Mouse (Mus musculus): ENCODE measurements around the gene Mpped2. TPM values are rescaled to one million over a fixed set of nuclear protein-coding genes. Genes with fewer than 3 reads are reported as not detected.

Gene Mpped2
- total RNA-seq, 1 experiment from 2014 or later = not detected

DNA sequence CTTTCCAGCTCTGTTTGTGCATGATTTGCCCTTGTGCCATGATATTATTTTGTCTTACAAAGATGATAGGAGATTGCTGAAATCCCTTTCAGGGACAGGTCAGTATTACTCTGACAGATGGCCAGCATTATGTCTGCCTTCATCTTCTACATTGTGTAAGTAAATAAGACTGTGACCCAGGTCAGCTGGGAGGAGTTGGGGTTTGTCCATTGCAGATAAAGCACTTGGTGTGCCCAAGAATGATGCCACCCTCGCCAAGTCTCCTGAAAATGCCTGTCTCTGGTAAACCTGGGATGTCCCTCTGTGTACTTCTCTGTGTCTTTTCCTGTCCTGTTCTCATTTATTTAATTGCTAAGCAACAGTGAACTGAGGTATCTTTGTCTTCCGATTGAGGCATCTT lies 177.8 kb downstream of the Mpped2 start:
- no peak for ATAC-seq (ENCODE audit: extremely low read depth, insufficient number of reproducible peaks, low FRiP score, poor library complexity, severe bottlenecking)

DNA sequence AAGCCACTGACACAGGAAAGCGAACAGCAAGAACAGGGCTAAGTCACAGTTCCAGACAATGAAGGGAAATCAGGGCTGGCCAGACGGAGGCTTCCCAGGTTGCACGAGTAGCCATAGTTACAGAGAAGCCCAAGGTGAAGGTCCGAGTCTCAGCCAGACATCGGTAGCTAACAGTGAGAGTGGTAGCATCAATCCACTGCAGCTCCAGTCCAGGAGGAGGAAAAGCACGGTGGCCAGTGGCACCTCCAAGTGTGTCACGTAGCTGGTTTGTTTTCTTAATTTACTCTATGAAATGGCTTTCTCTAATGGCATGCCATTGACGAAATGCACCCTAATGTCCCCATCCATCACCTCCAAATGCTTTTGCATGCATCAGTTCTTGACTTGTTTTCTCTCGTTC lies 180.1 kb downstream of the Mpped2 start:
- no peak for ATAC-seq (ENCODE audit: extremely low read depth, insufficient number of reproducible peaks, low FRiP score, poor library complexity, severe bottlenecking)

DNA sequence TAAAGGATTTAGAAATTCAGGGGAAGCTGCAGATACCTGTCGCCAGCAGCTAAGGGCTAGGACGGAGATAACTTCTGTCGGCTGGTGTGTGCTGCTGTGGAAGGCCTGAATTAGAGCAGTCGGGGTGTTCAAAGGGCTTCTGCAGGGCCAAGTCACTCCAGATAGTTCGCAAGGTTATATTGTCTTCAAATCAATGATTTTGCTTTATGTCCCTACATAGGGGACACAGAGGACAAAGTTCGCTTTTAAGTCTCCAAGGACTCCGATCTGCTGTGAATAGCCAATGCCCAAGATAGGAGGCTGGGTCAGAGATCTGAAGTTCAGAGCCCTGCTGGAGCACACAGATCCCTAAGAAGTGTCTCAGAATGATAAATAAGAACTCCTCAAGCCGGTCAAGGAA lies 190.3 kb downstream of the Mpped2 start:
- no peak for ATAC-seq (ENCODE audit: extremely low read depth, insufficient number of reproducible peaks, low FRiP score, poor library complexity, severe bottlenecking)

DNA sequence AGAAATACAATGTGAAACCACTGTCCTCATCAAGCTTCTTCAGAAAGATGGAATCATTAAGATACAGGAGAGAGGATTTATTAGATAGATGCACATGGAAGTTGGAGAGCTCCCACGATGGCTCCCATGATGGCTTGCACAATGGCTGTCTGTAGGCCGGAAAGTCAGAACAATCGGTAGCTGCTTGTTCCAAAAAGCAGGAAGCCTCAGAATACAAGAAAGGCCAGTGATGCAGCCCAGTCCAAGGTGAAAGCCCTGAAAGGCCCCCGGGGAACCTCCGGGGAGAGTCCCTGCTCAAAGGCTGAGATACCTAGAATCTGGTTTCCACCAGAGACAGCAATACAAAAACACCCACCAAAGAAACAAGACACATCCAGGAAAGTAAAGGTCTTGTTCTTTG lies 195.1 kb downstream of the Mpped2 start:
- no peak for ATAC-seq (ENCODE audit: extremely low read depth, insufficient number of reproducible peaks, low FRiP score, poor library complexity, severe bottlenecking)

DNA sequence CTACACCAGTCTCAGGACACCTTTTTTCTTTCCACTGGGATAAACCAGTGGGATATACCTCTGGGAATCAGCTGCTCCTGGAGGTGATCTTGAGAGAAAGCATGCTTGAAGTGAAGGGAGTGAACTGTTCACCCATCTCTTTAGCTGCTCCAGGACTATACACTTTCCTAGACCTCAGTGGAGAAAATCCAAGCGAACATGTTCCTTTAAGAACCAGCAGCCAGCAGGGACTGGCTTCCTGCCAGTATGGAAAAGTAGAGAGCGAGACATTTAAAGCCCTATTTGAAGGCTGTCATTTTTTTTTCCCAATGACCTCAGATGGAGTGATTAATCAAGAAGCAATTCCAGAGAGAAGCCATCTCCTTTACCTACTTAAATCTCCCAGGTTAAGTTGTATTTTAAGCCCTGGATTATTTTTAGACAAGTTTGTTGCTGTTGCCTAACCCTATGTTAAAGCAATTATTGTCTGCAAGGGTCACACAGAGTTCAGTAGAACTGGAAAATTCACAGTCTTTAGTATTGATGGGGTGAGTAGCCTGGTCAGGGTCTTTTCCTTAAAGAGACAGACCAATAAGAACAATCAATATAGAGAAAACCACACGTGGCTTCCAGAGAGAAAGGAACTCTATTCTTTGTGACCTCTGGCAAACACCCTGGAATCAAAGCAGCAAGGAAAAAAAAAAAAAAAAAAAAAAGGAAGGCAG lies 196.4 kb downstream of the Mpped2 start:
- no peak for ATAC-seq (ENCODE audit: extremely low read depth, insufficient number of reproducible peaks, low FRiP score, poor library complexity, severe bottlenecking)

DNA sequence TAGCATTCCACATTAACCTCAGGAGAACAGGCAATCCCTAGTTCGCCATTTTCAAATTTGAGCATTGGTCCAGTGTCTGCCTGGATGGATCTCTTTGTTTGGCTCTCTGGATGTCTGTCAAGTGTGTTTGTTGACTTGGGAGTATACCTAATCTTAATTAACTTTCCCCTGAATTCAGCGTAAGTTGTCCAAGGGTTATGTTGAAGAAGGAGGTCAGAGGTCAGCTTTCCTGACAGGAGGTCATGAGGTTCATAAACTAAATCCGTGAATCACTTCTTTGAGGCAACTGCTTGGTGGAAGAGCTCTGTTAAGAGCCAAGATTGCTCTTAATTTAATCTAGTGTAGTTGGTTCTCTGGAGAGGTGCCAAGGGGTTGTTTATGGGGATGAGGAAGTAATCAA lies 200.3 kb downstream of the Mpped2 start:
- ATAC-seq (ENCODE audit: extremely low read depth, insufficient number of reproducible peaks, low FRiP score, poor library complexity, severe bottlenecking) = no peak

DNA sequence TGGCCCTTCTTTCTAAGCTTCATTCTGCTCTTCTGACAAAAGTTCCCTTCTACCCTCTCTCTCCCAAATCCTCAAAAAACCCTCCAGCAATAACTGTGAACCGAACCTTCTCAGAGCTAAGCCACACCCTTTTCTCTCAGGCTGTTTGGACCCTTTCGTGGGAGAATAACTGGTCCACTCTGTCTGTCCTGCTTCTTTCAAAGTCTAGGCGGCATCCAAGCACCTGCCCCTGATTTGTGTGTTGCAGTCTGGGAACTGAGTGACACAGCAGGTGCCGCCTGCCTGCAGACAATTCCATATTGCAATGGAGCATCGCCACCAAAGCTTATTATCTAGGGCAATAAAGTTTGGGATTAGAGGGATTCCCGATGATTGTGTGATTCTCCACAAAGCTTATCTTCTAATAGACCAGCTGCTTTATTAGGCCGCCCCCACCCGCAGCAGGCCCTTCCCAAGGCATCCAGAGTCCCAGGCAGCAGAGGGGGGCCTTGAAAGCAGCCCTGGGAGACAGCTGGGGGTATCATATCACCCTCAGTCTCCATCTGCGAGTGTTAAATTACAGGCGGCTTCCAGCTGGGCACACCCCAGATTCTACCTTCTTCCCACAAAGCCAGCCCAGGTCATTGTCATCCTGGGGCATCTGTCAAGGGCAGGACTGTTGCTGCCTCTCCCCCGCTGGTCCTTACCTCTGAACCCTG lies 202.4 kb downstream of the Mpped2 start:
- ATAC-seq (ENCODE audit: extremely low read depth, insufficient number of reproducible peaks, low FRiP score, poor library complexity, severe bottlenecking) = no peak

DNA sequence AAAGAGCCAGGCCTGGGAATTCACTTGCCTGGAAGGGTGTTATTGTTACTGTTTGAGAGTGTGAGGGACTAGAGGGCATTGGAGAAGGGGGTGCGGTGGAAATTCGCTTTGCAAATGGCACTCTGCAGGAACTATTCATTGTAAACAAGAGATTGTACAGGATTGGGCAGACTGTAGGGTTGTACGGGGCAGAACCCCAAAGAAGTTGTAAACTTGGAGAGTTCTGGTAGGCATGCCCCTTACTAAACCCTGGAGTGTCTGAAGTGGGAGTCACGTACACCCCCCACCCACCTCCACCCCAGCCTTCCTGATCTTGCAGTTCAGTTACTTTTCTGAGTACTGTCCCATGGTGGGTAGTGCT lies 202.9 kb downstream of the Mpped2 start:
- no peak for ATAC-seq (ENCODE audit: extremely low read depth, insufficient number of reproducible peaks, low FRiP score, poor library complexity, severe bottlenecking)

DNA sequence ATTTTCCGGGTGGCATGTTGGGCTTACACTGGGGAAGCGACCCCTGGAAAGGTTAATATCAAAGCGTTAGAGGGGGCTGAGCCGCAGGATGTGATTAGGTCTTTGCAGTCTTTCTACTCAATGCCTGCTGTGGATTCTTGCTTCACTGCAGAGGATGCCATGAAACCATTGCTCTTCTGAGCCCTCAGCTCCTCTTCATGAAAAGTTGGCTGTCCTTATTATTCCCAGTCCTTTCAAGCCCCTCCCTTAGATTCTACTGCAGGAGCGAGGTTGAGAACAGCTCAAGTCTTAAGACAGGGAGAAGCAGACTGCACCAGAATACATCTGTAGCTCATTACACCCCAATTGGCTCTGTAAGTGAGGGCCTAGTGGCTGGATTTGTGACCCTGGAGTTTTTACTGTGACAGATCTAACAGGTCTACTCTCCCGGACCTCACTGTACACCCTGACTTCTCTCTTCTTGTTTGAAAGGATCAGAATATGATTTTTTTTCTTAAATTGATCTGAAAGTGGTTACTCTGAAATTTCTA lies 218.9 kb downstream of the Mpped2 start:
- no peak for ATAC-seq (ENCODE audit: extremely low read depth, insufficient number of reproducible peaks, low FRiP score, poor library complexity, severe bottlenecking)
